Mouse (Mus musculus) neural tube, embryonic 12.5 days (tissue): ENCODE measurements around the gene Itga10. TPM values are rescaled to one million over a fixed set of nuclear protein-coding genes. Genes with fewer than 3 reads are reported as not detected.

ENCODE experiments used
- ATAC-seq: fragments of 200-750 bp; cut with Nextera tagmentation; 2 replicates; pipeline ENCODE4 v1.8.0; 2017; ENCODE audit warnings: low read depth, mild to moderate bottlenecking, moderate TSS enrichment, moderate library complexity; ENCODE audit not compliant: low FRiP score
- H3K27ac ChIP-seq: fragments of 300-500 bp; sonication (generic); 2 replicates; pipeline ENCODE4 v1.5.1; 2016
- H3K27me3 ChIP-seq: fragments of 300-500 bp; sonication (generic); replicated peaks from 2 replicates; pipeline ENCODE4 v1.6.1; 2016; ENCODE audit warnings: mild to moderate bottlenecking
- H3K36me3 ChIP-seq: fragments of 300-500 bp; sonication (generic); 2 replicates; pipeline ENCODE4 v1.6.1; 2016; ENCODE audit warnings: mild to moderate bottlenecking
- H3K4me1 ChIP-seq: fragments of 300-500 bp; sonication (generic); 2 replicates; pipeline ENCODE4 v1.6.1; 2016
- H3K4me2 ChIP-seq: fragments of 300-500 bp; sonication (generic); replicated peaks from 2 replicates; pipeline ENCODE4 v1.6.1; 2016; ENCODE audit warnings: mild to moderate bottlenecking
- H3K4me3 ChIP-seq: fragments of 300-500 bp; sonication (generic); 2 replicates; pipeline ENCODE4 v1.5.1; 2016
- H3K9ac ChIP-seq: fragments of 300-500 bp; sonication (generic); 2 replicates; pipeline ENCODE4 v1.6.1; 2016; ENCODE audit warnings: mild to moderate bottlenecking
- H3K9me3 ChIP-seq: fragments of 300-500 bp; sonication (generic); 2 replicates; pipeline ENCODE4 v1.6.1; 2016; ENCODE audit warnings: mild to moderate bottlenecking
- WGBS: fragments of 180-500 bp; shearing (Covaris S2); methylation state at CpG from one replicate; pipeline ENCODE4 v1.1.7; 2016; 5-methylcytosine and 5-hydroxymethylcytosine counted together
- polyA plus RNA-seq: library from polyadenylated mRNA; unstranded; fragments of >200 nt; fragmentation: Nextera tagmentation; extraction: Ambion mirVana; gene quantifications from 2 replicates; pipeline ENCODE4 v1.2.1, GENCODE M21; 2016

The Itga10 gene
- polyA plus RNA-seq, 1 experiment from 2014 or later, result 0.90 TPM

- 0 out of 2 replicates have a peak, but pooled peaks cover 5% of the 10 kb centered on the region for H3K27me3 ChIP-seq
- H3K9me3 ChIP-seq, result no peaks in the 10 kb centered on the region
- H3K9ac ChIP-seq, result peak within 1 kb of the TSS; percentile 48
- ATAC-seq, result peak; percentile 90
- peaks cover 55% of the 10 kb centered on the region for H3K36me3 ChIP-seq
- peak within 1 kb of the TSS; percentile 84 for H3K4me2 ChIP-seq
- WGBS, result 6% methylated on average over 42 of the region's 42 CpGs
- H3K4me1 ChIP-seq, result peaks cover 5% of the 10 kb centered on the region; the same call in 1 of the 2 replicates
- H3K4me3 ChIP-seq, result peak within 1 kb of the TSS; percentile 32
- no peak within 1 kb of the TSS for H3K27ac ChIP-seq
Observed at GRCm38 (mm10) chr3:96707903-96708683, 62.7 kb downstream of the Itga10 start, which contains the start of gene Nudt17. Nudt17 (minus strand) TSS chr3:96708562.

DNA sequence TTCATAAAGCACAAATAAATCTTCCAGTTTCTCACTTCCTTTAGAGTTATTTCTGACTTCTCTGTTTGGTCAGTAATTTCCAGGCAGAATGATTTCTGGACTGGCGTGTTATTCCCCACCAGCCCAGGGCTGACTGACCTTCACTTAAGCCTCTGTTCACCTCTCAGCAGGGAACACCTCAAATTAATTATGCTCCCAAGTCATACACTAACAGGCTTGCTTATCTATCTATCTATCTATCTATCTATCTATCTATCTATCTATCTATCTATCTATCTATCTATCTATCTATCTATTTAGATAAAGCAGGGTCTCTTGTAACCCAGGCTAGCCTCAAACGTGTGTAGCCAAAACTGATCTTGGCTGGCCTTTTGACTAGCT is 63.3 kb downstream of the Itga10 start:
- 0 out of 2 replicates have a peak, but pooled peaks cover 5% of the 10 kb centered on the region for H3K27me3 ChIP-seq
- H3K27ac ChIP-seq, result no peak overlapping the region
- peak overlapping the region; percentile 84; the same call in 1 of the 2 replicates for H3K4me2 ChIP-seq
- H3K36me3 ChIP-seq, result peaks cover 55% of the 10 kb centered on the region
- H3K4me1 ChIP-seq, result peaks cover 5% of the 10 kb centered on the region; the same call in 1 of the 2 replicates
- peak; percentile 15; the same call in 1 of the 2 replicates for ATAC-seq
- no peaks in the 10 kb centered on the region for H3K9me3 ChIP-seq
- H3K4me3 ChIP-seq, result no peak overlapping the region
- no peak overlapping the region for H3K9ac ChIP-seq
- 53% methylated on average over 2 of the region's 2 CpGs for WGBS

Other genes with a start within 250 kb of the Itga10 start
- not detected in 2 replicates for gene BC107364, start 193.3 kb upstream of the Itga10 start, polyA plus RNA-seq
- gene Hfe2, start 120.4 kb upstream of the Itga10 start, polyA plus RNA-seq, result 1.9 and 2.7 TPM in 2 replicates
- 51.4 and 57.5 TPM in 2 replicates for gene Txnip, start 87.6 kb upstream of the Itga10 start, polyA plus RNA-seq
- gene Gm16253, start 68.6 kb upstream of the Itga10 start, polyA plus RNA-seq, result 1.6 and 3.0 TPM in 2 replicates
- 40.3 and 40.9 TPM in 2 replicates for gene Polr3gl, start 51.4 kb upstream of the Itga10 start, polyA plus RNA-seq
- 5.3 and 5.6 TPM in 2 replicates for gene Ankrd34a, start 48.9 kb upstream of the Itga10 start, polyA plus RNA-seq
- gene Lix1l, start 44.4 kb upstream of the Itga10 start, polyA plus RNA-seq, result 6.7 and 7.2 TPM in 2 replicates
- 146 and 147 TPM in 2 replicates for gene Rbm8a, start 15.7 kb upstream of the Itga10 start, polyA plus RNA-seq
- 43.9 and 45.9 TPM in 2 replicates for gene Pex11b, start 10.2 kb upstream of the Itga10 start, polyA plus RNA-seq
- 0.09 TPM in 2 replicates for gene Gm42957, start 10.1 kb upstream of the Itga10 start, polyA plus RNA-seq
- 0.55 and 0.65 TPM in 2 replicates for gene Ankrd35, start 24.5 kb downstream of the Itga10 start, polyA plus RNA-seq
- gene Pias3, start 50.8 kb downstream of the Itga10 start, polyA plus RNA-seq, result 39.7 and 42.9 TPM in 2 replicates
- gene Nudt17, start 63.0 kb downstream of the Itga10 start, polyA plus RNA-seq, result 13.5 and 14.5 TPM in 2 replicates
- 33.9 and 40.3 TPM in 2 replicates for gene Polr3c, start 82.0 kb downstream of the Itga10 start, polyA plus RNA-seq
- 78.6 and 81.4 TPM in 2 replicates for gene Rnf115, start 82.1 kb downstream of the Itga10 start, polyA plus RNA-seq
- not detected in 2 replicates for gene Pdzk1, start 183.7 kb downstream of the Itga10 start, polyA plus RNA-seq
- gene Cd160, start 183.8 kb downstream of the Itga10 start, polyA plus RNA-seq, result 0.08 and 0.15 TPM in 2 replicates